Mouse (Mus musculus): ENCODE measurements around the gene Paics. TPM values are rescaled to one million over a fixed set of nuclear protein-coding genes. Genes with fewer than 3 reads are reported as not detected.

The Paics gene
- polyA plus RNA-seq, 1 experiment from 2014 or later, result 302 TPM

GRCm38 (mm10) chr5:77015544-77016482 is 64.7 kb downstream of the Paics start, which contains the start of gene Thegl:
TSS of gene Thegl (plus strand) at chr5:77016023.
- Histone ChIP-seq H3K27me3 (no peaks in the 10 kb centered on the region), H3K9ac (no peak within 1 kb of the TSS), H3K9me3 (no peaks in the 10 kb centered on the region), H3K27ac (no peak within 1 kb of the TSS), H3K4me2 (peak within 1 kb of the TSS; percentile 66), H3K36me3 (no peaks in the 10 kb centered on the region), H3K4me1 (no peaks in the 10 kb centered on the region), H3K4me3 (peak within 1 kb of the TSS; percentile 43)
- peak; percentile 98 for ATAC-seq (ENCODE audit: borderline replicate concordance, extremely low read depth, low FRiP score, low TSS enrichment)
- WGBS, result 9% methylated on average over 57 of the region's 57 CpGs

Other genes with a start within 250 kb of the Paics start
- 20.0 and 22.9 TPM in 2 replicates for gene Aasdh, start 45.8 kb upstream of the Paics start, polyA plus RNA-seq (2015; fragmentation: Nextera tagmentation; extraction: Ambion mirVana)
- gene Ppat, start 271 bp downstream of the Paics start, polyA plus RNA-seq (2015; fragmentation: Nextera tagmentation; extraction: Ambion mirVana), result 36.1 and 36.9 TPM in 2 replicates
- 83.6 and 87.8 TPM in 2 replicates for gene Srp72, start 23.4 kb downstream of the Paics start, polyA plus RNA-seq (2015; fragmentation: Nextera tagmentation; extraction: Ambion mirVana)
- gene Arl9, start 52.7 kb downstream of the Paics start, polyA plus RNA-seq (2015; fragmentation: Nextera tagmentation; extraction: Ambion mirVana), result 0.31 TPM in 1 of 2 replicates, not detected in the other
- 0.83 and 0.93 TPM in 2 replicates for gene Thegl, start 64.7 kb downstream of the Paics start, polyA plus RNA-seq (2015; fragmentation: Nextera tagmentation; extraction: Ambion mirVana)
- 6.4 and 7.9 TPM in 2 replicates for gene Hopx, start 163.8 kb downstream of the Paics start, polyA plus RNA-seq (2015; fragmentation: Nextera tagmentation; extraction: Ambion mirVana)

Data from lung, embryonic 15.5 days (tissue).